Mouse (Mus musculus): ENCODE data around the gene Wwp2. TPM values are rescaled to one million over a fixed set of nuclear protein-coding genes. Genes with fewer than 3 reads are reported as not detected.

Wwp2 gene
- total RNA-seq, 2 experiments from 2014 or later: 31.8 to 54.7 TPM

DNA sequence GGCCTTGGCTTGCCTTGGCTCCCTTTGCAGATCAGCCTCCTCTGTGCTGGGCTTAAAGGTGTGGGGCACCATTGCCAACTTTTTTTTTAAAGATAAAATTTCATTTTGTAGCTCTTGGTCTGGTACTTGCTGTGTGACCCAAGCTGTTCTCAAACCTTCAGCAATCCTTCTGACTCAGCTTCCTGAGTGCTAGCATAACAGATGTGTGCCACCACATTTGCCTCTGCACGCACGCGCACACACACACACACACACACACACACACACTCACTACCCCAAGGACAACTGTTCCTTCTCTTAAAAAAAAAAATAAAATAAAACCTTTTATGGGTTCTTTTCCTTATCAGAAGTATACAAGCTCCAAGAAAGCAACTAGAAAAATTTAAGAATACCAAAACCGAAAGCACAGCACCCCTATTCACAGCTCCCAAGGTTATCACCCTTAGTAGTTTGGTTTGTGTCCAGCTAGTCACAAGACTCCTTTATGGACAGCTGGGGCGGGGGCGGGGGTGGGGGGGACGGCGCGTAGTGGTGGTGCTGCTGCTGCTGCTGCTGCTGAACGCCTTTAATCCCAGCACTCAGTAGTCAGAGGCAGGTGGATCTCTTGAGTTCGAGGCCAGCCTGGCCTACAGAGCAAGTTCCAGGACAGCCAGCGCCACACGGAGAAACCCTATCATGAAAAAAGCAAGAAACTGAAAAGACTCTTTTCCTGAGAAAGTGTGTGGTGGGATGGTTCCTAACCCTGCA, 68.2 kb downstream of the Wwp2 start:
- peak; percentile 13; the same call in 1 of the 2 replicates for ATAC-seq (replicated peaks; ENCODE audit: poor library complexity)

DNA sequence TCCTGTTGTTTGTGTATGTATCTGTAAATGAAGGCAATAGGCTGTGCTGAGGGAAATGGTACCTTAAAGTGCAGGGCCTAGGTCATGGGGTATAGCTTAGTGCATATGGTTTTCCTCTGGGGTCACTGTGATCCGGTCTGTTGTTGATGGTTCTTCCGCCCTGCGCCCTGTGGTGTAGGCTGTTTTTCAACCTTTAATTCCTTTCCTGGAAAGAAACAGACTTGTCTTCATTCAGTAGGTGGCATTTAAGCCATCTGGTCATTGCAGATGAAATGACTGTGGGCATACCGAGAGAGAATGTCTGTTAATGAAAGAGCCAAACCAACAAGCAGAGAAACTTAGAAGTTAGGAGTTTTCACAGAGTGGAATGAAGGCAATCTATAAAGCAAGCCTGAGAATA, 69.1 kb downstream of the Wwp2 start:
- ATAC-seq (replicated peaks; ENCODE audit: poor library complexity): no peak

DNA sequence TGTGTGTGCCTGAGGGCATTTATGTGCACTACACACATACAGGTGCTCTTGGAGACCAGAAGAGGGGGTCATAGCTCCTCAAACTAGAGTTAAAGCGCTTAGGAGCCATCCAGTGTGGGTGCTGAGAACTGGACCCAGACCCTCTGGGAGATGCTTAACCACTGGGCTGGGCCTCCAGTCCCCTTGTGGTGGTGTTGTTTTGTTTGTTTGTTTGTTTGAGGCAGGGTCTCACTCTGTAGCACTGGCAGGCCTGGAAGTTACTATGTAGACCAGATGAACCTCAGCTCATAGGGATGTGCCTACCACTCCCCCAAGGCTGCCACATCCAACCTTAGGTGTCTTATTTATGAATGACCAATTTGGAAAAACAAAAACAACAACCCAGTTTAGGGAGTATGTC, 70.9 kb downstream of the Wwp2 start:
- ATAC-seq (replicated peaks; ENCODE audit: poor library complexity): no peak

DNA sequence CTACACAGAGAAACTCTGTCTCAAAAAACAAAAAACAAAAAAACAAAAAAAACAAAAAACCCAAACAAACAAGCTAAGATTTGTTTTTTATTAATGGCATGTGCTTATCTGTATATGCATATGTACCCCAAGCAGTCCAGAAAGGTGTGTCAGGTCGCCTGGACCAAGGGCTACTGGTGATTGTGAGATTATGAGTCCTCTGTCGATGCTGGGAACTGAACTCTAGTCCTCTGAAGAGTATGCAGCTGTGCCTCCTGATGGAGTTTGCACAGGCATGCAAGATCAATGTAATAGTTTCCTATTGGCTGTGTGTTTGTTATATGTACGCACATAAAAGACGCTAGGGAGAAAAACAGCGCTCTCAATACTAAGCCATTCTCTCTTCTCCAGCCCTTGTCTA, 74.0 kb downstream of the Wwp2 start:
- ATAC-seq (replicated peaks; ENCODE audit: poor library complexity): peak; percentile 52; the same call in 1 of the 2 replicates

DNA sequence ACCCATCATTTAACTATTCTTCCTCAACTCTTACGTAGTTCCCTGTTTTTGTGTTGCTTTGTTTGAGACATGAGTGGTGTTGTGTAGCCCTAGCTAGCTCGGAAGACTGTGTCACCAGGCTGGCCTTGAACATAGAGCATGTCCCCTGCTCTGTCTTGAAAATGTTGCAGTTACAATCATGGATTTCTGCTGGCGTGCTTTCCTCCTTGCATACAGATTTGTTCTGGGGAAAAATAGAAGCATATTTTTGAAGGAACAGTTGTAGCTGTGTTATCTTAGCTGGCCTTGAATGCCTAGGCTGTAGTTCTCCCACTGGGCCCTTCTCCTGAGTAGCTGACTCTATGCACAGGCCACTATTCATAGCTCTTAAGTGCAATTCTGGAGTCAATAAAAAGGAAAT, 74.6 kb downstream of the Wwp2 start:
- no peak for ATAC-seq (replicated peaks; ENCODE audit: poor library complexity)

DNA sequence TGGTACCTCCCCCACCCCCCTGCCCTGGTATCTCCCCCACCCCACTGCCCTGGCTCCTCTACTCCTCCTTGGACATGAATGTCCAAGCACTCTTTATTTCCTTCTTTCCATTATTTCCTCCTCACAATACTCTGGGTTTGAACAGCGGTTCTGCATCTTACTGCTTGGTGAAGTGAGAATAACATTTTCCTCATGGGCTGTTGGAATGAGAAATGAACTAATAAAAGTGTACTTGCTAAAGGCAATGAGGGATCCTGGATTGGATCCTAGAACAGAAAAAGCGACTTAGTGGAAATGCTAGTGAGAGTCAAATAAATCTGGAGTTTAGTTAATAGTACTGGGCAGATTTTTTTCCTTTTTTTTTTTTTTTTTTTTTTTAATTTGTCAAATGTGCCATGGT, 77.1 kb downstream of the Wwp2 start:
- ATAC-seq (replicated peaks; ENCODE audit: poor library complexity): no peak

DNA sequence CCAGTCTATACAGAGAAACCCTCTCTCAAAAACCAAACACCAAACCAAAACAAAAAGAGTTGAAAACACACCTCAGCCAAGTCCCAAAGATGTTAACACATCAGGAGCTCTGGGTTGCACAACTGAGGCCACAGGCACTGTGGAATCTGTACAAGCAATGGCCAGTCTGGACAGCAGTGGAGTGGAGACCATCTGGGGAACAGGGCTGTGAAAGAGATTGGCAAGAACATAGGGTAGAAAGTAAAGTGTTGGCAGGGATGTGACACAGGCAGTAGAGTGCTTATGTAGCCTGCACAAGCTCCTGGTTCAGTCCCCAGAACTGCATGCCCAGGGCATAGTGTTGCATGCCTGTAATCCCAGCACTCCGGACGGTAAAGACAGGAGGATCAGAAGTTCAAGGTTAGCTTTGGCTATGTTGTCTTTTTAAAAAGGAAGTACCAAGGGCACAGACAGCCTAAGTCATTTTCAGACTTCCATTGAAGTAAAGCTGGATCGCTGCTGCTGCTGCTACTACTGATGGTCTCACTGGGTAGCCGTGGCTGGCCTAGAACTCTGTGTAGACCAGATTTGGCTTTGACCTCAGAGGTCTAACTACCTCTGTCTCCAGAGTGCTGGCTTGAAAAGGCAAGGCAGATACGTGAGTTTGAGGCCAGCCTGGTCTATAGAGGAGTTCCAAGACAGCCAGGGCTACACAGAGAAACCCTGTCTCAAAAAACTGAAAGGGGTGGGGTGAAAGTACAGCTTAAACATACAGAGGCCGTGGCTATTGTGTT, 79.0 kb downstream of the Wwp2 start:
- no peak for ATAC-seq (replicated peaks; ENCODE audit: poor library complexity)

DNA sequence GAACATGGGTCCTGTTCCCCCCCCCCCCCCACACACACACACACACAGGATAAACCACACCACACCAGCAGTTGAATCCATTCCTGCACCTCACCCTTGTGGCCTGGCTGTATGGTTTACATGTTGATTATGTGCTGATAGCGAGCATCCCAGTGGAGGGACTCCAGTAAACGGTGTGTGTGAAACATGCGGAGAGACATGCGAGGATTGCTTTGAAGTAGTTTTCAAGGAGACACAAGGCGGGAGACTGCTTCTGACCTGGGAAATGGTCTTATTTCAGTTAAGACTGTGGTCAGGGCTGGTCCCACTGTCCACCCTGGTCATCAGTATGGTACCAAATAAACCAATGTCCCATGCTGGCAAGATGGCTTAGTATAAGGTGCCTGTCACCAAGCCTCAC, 82.6 kb downstream of the Wwp2 start:
- no peak for ATAC-seq (replicated peaks; ENCODE audit: poor library complexity)

DNA sequence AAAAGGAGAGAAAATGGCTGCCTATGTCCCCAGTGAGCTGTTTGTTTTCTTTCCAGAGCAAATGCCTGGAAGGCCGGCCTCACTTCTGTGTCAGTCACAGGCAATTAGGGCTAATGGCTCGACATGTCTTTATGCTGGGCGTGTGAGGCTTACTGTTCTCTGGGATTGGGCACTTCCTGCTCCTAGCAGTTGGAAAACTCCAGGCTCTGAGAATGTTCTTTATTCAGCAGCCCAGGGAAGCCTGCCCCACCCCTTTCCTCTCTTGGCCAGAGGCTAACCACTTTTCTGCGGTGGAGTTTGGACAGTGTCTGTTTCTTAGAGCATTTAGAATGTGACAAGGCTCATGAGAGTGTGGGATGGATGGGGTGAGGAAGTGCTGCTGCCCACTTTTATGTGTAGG, 83.7 kb downstream of the Wwp2 start:
- peak; percentile 61 for ATAC-seq (replicated peaks; ENCODE audit: poor library complexity)

DNA sequence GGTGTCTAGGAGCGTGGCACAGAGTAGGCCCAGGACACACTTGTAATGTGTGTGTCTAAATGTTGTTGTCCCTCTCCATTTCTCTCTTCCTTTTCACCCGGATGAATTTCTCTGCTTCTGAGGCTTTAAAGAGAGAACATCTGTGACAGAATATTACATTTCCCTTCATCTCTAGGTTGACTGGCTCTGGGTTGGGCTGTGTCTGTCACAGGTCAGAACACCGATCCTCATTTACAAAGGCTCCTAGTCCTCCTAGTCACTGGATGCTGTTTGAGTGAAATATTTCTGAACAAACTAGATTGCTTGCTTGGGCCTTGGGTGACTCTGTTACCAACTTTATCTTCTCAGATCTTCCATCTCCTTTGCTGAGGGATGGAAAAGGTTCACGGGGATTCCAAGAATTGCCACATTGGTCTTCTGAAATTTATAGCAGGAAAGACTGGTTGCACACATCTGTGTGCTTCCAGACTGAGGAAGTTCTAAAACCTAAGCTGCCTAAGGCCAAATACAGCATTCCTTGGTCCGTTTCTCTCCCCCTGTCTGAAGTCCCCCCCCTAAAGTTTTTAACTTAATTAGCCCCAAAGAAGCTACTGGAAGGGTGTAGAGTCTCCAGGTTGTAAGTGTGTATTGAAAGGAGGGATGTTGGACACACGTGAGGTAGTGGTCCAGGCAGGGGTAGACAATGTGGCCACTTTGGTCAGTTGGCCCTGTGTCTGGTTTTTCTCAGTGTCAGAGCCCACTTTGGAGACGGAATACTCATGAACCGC, 85.8 kb downstream of the Wwp2 start:
- ATAC-seq (replicated peaks; ENCODE audit: poor library complexity): no peak

DNA sequence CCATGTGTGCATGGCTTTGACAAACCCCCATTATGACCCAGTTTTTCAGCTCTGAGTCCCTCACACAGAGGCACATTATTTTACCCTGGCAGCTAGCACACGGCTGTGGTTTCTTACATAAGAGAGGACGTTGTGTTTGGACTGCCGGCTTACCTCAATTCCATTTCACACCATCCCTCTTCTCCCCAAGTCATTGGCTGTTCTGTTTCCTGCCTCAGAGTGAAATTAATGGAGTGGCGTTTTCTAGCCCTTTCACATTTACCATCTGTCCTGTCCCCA, 86.3 kb downstream of the Wwp2 start:
- ATAC-seq (replicated peaks; ENCODE audit: poor library complexity): peak; percentile 61

DNA sequence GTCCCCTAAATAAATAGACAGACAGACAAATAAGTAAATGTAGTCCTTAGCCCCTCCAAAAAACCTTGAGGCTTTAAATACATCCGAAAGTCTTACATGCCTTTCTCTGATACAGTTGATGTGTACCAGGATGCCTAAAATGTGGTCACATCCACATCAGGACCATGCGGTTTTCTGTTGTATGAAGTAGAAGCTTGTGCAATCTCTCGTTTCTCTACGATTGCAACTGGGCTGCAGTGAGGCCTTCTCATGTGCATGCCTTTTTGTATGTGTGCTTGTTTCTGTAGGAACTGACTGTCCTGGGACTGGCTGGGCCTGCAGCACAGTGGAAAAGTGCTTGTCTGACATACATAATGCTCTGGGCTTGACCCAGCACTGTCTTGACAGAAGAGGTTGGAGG, 88.4 kb downstream of the Wwp2 start:
- ATAC-seq (replicated peaks; ENCODE audit: poor library complexity): peak; percentile 71

DNA sequence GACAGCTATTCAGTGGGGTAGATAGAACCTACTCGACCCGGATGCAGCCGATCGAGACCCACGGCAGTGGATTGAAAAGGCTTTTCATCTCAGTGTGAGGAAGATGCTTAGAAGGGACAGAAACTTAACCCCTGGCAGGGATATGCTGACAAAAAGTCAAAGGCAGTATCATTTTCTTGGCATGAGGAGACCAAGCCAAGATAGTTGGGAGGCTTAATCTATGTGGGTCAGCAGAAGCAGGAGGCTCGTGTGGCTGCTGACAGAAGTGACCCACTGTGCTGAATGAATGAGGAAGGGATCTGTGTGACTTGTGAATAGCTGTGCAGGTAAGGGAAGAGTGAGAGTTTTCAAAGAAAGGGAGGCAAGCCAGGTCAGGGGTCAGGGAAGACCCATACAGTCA, 92.6 kb downstream of the Wwp2 start:
- no peak for ATAC-seq (replicated peaks; ENCODE audit: poor library complexity)

DNA sequence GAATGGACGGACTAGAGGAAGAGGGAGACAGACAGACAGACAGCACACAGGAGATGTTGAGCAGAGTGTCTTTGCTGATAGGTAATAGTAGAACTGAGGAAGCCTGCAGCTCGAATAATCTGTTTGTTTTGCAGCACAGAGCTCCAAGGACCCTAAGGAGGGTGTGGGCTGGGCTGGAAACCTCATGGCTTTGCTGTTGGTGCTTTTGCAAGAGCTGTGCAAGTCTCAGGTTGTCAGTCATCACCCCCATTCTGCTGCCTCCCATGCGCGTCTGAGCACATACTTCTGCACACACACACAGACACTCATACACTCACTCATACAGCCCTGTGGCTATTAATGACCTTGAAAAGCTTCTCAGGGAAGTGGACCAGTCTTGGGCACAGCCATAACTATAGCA, 101.3 kb downstream of the Wwp2 start:
- ATAC-seq (replicated peaks; ENCODE audit: poor library complexity): no peak

DNA sequence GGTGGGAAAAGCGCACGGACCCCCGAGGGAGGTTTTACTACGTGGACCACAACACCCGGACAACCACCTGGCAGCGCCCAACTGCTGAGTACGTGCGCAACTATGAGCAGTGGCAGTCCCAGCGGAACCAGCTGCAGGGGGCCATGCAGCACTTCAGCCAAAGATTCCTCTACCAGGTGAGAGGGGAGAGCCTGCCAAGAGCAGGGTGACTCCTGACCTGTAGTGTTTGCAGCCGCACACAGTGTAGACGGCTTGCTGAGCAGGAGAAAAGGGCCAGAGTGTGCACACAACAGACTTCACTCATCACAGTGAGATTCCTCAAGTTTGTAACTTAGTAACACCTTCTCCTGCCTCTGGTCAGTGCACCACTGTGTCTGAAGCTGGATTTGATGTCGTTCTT, 104.5 kb downstream of the Wwp2 start:
- no peak for ATAC-seq (replicated peaks; ENCODE audit: poor library complexity)

DNA sequence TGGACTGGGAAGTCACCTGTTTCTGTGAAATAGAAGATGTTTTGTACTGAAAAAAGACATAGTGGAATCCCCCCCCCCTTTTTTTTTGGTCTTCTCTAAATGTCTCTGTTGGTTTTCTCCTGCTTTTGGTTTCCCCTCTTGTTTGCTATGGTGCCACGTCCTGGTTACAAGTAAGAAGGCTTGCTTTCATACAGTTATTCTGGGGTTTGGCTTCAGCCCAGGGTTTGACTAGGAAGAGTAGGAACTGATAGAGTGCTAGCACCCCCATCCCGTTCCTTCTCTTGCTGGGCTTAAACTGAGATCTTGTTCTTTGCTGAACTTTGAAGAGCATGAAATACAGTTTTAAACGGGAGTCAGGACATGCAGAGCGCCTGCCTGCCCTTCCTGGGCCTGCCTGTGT, 105.2 kb downstream of the Wwp2 start:
- ATAC-seq (replicated peaks; ENCODE audit: poor library complexity): 0 out of 2 replicates have a peak, but pooled peaks have one; percentile 15

DNA sequence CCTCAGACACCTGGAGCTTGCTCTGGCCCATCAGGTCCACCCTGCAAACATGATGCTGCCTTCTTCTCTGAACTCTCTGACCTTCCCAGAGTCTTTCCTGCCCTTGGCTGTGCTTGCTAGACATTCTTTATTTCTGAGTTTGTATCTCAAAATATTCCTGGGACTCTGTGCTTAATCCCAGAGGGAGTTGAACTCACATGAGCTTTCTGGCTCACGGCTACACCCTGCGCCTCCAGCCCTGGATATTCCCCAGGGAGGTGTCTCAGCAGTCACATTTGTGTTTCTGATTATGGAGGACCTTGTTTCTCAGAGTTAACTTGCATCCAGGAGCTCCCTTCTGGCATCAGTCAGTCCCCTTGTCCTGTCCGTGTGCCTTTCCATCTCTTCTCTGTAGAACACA, 106.0 kb downstream of the Wwp2 start:
- no peak for ATAC-seq (replicated peaks; ENCODE audit: poor library complexity)

DNA sequence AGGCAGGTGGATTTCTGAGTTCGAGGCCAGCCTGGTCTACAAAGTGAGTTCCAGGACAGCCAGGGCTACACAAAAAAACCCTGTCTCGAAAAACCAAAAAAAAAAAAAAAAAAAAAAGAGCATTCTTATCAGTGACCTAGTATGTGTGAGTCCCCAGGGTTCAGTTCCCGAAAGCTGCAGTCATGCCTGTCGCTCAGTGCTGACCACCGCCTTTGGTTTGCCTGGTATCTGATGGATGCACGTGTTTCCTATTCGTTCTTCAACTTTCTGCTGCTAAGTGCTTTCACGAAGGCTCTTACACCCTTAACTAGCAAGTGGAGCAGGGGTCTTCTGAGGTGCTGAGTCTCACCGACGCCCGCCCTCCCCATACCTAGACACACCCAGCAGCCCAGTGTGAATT, 107.5 kb downstream of the Wwp2 start:
- ATAC-seq (replicated peaks; ENCODE audit: poor library complexity): peak; percentile 51

DNA sequence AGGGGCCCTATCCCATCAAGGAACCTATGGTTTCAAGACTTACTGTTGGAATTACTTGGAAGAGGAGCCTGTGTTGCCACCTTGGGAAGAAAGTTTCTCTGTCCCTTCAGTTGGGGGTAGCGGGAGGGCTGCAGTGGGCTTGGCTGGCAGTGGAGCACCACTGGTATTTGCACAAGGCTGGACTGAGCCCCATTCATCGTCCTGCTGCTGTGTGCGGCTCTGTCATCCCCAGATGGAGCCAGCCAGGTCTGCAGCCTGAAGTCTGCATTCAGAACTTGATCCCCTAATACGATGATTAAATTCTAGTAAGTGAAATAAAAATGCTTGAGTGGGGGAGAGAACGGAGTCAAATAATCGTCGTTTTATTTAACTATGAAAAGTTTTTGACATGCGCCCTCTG, 108.0 kb downstream of the Wwp2 start:
- ATAC-seq (replicated peaks; ENCODE audit: poor library complexity): no peak

DNA sequence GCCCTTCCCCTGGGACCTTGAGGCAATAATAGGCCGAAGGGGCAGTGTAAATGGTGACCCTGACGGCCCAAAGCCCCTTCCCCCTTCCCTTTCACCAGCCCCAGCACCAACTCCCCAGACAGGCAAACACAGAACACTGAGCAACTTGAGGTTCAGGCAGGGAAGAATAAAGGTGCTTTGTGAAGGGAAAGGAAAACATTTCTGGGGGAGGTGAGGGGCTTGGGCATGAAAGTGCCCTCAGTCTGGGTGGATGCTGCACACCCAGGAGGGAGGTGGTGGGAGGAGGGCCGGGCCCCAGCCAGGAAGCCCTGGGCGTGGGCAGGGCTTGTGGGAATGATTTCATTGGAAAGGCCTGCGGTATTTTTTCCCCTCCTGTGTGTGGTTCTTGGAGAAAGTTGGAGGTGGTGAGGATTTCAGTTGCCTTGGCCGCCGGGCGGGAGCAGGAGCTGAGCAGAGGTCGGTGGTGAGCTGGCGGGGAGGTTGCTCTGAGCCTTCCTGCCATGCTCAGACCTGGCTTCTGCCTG, 108.5 kb downstream of the Wwp2 start:
- ATAC-seq (replicated peaks; ENCODE audit: poor library complexity): no peak

DNA sequence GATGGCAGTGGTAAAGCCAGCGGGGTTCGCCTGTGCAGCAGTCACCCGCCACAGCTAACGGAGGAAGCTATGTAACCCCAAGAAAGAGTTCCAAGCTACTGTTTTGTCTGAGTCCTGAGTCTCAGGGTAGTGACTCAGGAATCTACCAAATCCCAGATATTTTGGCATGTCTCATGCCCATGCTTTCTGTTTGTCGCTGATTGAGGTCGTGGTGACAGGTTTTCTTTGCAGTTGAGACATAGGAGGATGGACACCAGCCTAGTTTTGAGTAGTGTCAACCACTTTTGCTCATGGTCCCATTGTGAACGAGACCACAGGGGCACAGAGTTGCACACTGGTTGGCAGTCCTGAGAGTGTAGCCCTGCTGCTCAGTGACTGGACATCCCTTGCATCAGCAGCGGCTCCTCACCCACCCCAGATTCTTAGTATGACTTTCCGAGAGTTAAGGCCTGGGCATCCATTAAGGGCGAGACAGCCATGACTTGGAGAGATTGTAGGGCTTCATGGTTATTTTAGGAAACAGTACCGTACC, 109.5 kb downstream of the Wwp2 start:
- no peak for ATAC-seq (replicated peaks; ENCODE audit: poor library complexity)
